Mouse (Mus musculus) liver, adult 2 months (tissue): Measurements from ENCODE around the gene Ndufaf7.

Source experiments
- CTCF ChIP-seq: fragments of 200-500 bp; IDR thresholded peaks from 2 replicates; pipeline ENCODE4 v1.5.1; 2011; ENCODE audit warnings: low read depth, low read length, control low read depth
- POLR2A ChIP-seq: fragments of 200-500 bp; IDR thresholded peaks from 2 replicates; pipeline ENCODE4 v1.6.1; 2011; ENCODE audit warnings: low read length, control low read depth; ENCODE audit not compliant: insufficient read depth; ENCODE audit errors: extremely low read depth

DNA sequence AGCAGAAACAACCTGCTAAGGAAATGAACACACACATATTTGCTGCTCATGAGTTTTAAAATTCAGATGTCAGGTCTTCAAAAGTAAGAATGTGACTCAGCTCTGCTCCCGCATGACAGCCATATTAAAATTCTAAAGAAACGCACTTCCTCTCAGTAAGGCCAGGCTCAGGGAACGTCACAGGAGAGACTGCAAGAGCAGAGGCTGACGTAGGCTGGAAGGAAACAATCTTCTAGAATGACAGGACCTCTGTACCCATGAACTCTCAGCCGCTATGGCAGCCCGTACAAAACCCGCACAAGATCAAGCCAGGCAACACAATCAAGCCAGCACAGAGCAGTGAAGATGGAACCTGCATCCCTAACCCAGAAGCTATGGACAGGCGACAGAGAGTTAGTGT, 52.1 kb downstream of the Ndufaf7 start:
- TF ChIP-seq POLR2A (no peak), CTCF (no peak)
